Mouse (Mus musculus) midbrain, embryonic 11.5 days (tissue): ENCODE data around the gene Gm20431. TPM values are rescaled to one million over a fixed set of nuclear protein-coding genes. Genes with fewer than 3 reads are reported as not detected.

Experiments used
- ATAC-seq: fragments of 200-750 bp; cut with Nextera tagmentation; 2 replicates; pipeline ENCODE4 v1.8.0; 2017; ENCODE audit warnings: moderate TSS enrichment, moderate library complexity; ENCODE audit not compliant: low FRiP score
- DNase-seq: peaks from one replicate; pipeline ENCODE4 v3.0.0; 2015; ENCODE audit warnings: low spot score; ENCODE audit errors: missing footprints
- H3K27ac ChIP-seq: fragments of 300-500 bp; sonication (generic); 2 replicates; pipeline ENCODE4 v1.5.1; 2014; ENCODE audit warnings: low read depth, low read length
- H3K27me3 ChIP-seq: fragments of 300-500 bp; sonication (generic); 2 replicates; pipeline ENCODE4 v1.6.1; 2014; ENCODE audit warnings: mild to moderate bottlenecking, low read length, moderate library complexity, mixed read lengths; ENCODE audit not compliant: control insufficient read depth, insufficient read depth
- H3K36me3 ChIP-seq: fragments of 300-500 bp; sonication (generic); 2 replicates; pipeline ENCODE4 v1.6.1; 2014; ENCODE audit warnings: mild to moderate bottlenecking, low read length, moderate library complexity, mixed read lengths; ENCODE audit not compliant: control insufficient read depth, insufficient read depth
- H3K4me1 ChIP-seq: fragments of 300-500 bp; sonication (generic); 2 replicates; pipeline ENCODE4 v1.6.1; 2014; ENCODE audit warnings: low read length; ENCODE audit not compliant: control insufficient read depth, insufficient read depth
- H3K4me2 ChIP-seq: fragments of 300-500 bp; sonication (generic); 2 replicates; pipeline ENCODE4 v1.6.1; 2014; ENCODE audit warnings: mild to moderate bottlenecking, moderate library complexity
- H3K4me3 ChIP-seq: fragments of 300-500 bp; sonication (generic); 2 replicates; pipeline ENCODE4 v1.5.1; 2014; ENCODE audit warnings: low read depth, low read length
- H3K9ac ChIP-seq: fragments of 300-500 bp; sonication (generic); 2 replicates; pipeline ENCODE4 v1.6.1; 2014; ENCODE audit warnings: low read length
- H3K9me3 ChIP-seq: fragments of 300-500 bp; sonication (generic); 2 replicates; pipeline ENCODE4 v1.6.1; 2016; ENCODE audit warnings: low read length; ENCODE audit not compliant: control insufficient read depth
- WGBS: fragments of 180-500 bp; shearing (Covaris S2); extraction: QIAGEN DNeasy Blood & Tissue Kit; methylation state at CpG from one replicate; pipeline ENCODE4 v1.1.7; 2014; 5-methylcytosine and 5-hydroxymethylcytosine counted together
- polyA plus RNA-seq: library from polyadenylated mRNA; unstranded; fragments of >200 nt; fragmentation: Nextera tagmentation; extraction: Ambion mirVana; gene quantifications from 2 replicates; pipeline ENCODE4 v1.2.1, GENCODE M21; 2014

The Gm20431 gene
- polyA plus RNA-seq, 1 experiment from 2014 or later: 5.9 TPM

DNA sequence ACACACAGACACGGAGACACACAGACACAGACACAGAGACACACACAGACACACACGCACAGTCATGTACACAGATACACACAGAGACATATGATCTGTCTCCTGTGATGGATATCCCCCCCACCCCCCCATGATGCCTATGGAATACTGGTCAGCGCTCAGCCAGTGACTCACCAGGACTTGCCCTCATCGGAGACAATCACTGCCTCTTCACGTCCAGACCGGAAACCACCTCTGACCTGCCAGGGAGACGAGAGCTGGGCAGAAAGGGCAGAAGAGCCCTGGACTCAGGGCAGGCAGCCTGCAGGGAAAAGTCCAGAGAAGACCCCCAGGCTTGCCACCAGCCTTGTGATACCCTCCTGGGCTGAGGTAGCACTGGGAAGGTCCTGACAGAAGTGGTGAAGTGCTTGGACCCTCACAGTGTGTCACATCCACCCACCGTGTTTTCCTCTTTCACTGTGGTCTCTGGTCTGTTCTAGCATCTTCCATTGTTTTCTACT lies 85.1 kb downstream of the Gm20431 start:
- WGBS: 87% methylated on average over 8 of the region's 8 CpGs
- H3K4me3 ChIP-seq: no peak overlapping the region
- ATAC-seq: no peak

DNA sequence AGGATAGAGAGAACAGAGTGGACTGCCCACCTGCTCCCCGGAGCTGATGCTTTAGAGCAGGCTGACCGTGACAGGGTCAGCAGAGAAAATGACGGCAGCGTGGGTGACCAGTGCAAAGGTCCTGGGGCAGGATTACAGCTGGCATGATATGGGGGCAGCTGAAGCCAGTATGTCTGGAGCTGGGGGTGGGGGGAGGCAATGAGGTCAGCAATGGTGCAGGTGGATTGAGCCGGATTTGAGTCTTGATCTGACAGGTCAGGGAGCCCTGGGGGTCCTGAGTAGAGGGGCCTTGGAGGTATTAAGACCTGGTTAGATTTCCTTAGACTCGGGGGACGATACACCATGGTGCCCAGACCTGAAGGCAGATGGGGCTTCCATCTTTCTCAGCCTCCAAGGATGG lies 85.7 kb downstream of the Gm20431 start:
- Histone ChIP-seq H3K9ac (no peak overlapping the region), H3K9me3 (no peaks in the 10 kb centered on the region), H3K4me2 (no peak overlapping the region), H3K36me3 (no peaks in the 10 kb centered on the region), H3K27ac (no peak overlapping the region), H3K4me1 (no peaks in the 10 kb centered on the region; the same call in 1 of the 2 replicates), H3K27me3 (no peaks in the 10 kb centered on the region), H3K4me3 (no peak overlapping the region)
- ATAC-seq (no peak), DNase-seq (no peak)
- WGBS: 89% methylated on average over 7 of the region's 7 CpGs

More for the DNA sequence above, 85.1 kb downstream of the Gm20431 start:
- no peaks in the 10 kb centered on the region; the same call in 1 of the 2 replicates for H3K4me1 ChIP-seq
- no peaks in the 10 kb centered on the region for H3K27me3 ChIP-seq
- no peak overlapping the region for H3K4me2 ChIP-seq
- H3K9me3 ChIP-seq: no peaks in the 10 kb centered on the region
- DNase-seq: no peak
- no peak overlapping the region for H3K27ac ChIP-seq
- no peaks in the 10 kb centered on the region for H3K36me3 ChIP-seq
- no peak overlapping the region for H3K9ac ChIP-seq

DNA sequence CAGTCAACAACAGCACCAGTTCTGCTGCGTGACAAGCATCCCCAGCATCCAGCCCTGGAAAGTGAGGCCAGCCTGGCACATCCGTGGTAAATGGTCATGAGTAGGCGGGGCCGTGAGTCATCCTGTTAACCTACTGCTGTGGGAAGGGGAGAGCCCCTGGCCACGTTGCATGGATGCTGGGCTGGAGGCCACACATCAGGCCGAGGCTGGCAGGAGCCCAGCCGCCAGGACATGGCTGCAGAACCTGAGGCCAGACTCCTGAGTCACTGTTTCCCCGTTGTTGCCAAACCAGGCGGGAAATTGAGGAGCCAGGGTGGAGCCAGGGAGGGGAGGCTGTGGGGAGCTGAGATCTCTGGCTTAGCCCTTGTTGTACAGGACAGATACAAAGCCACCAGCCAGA lies 86.5 kb downstream of the Gm20431 start:
- H3K4me3 ChIP-seq: no peak overlapping the region
- no peak overlapping the region for H3K27ac ChIP-seq
- no peaks in the 10 kb centered on the region for H3K9me3 ChIP-seq
- ATAC-seq (no peak), DNase-seq (no peak)
- H3K36me3 ChIP-seq: no peaks in the 10 kb centered on the region
- H3K4me1 ChIP-seq: no peaks in the 10 kb centered on the region; the same call in 1 of the 2 replicates
- WGBS: 68% methylated on average over 9 of the region's 9 CpGs
- H3K9ac ChIP-seq: no peak overlapping the region
- H3K27me3 ChIP-seq: no peaks in the 10 kb centered on the region
- no peak overlapping the region for H3K4me2 ChIP-seq

DNA sequence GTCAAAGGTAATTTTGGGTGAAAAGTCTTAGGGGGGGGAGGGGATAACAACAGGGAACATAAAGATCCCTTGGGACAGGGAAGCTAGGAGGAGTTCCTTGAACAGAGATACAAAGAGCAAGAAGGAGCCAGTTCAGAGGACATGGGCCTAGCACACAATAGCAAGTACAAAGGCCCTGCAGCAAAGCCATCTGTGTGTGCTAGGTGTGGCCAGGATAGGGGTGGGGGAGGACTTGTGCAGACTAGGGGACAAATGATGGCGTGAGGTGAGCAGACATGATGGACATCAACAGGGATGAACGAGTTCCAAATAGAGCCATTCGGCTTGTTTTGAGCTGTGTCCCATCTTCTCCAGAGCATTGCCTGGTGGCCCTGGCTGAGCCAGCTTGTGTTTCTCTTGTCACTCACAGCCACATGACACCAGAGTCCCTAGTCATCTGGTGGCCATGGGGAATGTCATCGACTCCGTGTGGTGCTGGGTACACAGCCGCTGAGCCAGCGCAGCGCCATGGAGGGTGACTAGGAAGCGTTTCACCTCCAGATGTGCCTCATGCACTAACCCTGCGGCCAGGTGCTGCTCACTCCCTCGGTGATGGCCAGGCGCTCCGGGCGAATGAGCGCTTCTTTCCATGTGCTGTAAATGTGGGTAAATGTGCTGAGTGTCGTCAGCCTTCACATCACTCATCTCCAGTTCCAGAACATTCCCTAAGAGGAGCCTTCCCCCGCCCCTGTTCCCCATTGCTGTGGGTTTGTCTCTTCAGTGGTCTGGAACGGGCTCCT lies 89.7 kb downstream of the Gm20431 start:
- no peak for ATAC-seq
- Histone ChIP-seq H3K9ac (no peak overlapping the region), H3K4me1 (no peaks in the 10 kb centered on the region), H3K36me3 (no peaks in the 10 kb centered on the region), H3K27ac (no peak overlapping the region), H3K4me2 (no peak overlapping the region), H3K9me3 (no peaks in the 10 kb centered on the region), H3K27me3 (no peaks in the 10 kb centered on the region), H3K4me3 (no peak overlapping the region)
- 88% methylated on average over 18 of the region's 18 CpGs for WGBS
- no peak for DNase-seq

DNA sequence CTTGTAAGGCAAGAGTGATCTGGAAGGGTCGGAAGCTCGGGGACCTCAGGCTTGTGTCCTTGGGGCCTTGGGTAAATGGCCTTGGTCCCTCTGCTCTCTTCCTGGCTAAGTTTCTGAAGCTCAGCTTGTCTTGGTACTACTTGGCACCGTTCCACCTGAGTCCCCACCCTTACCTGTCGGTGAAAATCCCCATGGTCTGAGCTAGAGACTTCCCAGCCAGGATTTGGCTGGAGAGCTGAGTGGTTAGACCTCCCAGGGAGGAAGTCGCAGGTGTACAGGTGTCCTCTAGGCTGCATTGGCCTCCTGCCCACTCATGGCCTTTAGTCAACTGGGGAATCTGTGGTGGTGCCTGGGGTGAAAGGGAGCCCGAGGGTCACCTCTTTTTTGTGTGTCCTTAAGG lies 90.5 kb downstream of the Gm20431 start:
- Histone ChIP-seq H3K27ac (no peak overlapping the region), H3K36me3 (no peaks in the 10 kb centered on the region), H3K4me1 (no peaks in the 10 kb centered on the region), H3K4me2 (no peak overlapping the region), H3K4me3 (no peak overlapping the region), H3K9ac (no peak overlapping the region), H3K27me3 (no peaks in the 10 kb centered on the region), H3K9me3 (no peaks in the 10 kb centered on the region)
- ATAC-seq: no peak
- WGBS: 88% methylated on average over 6 of the region's 6 CpGs
- DNase-seq: no peak

DNA sequence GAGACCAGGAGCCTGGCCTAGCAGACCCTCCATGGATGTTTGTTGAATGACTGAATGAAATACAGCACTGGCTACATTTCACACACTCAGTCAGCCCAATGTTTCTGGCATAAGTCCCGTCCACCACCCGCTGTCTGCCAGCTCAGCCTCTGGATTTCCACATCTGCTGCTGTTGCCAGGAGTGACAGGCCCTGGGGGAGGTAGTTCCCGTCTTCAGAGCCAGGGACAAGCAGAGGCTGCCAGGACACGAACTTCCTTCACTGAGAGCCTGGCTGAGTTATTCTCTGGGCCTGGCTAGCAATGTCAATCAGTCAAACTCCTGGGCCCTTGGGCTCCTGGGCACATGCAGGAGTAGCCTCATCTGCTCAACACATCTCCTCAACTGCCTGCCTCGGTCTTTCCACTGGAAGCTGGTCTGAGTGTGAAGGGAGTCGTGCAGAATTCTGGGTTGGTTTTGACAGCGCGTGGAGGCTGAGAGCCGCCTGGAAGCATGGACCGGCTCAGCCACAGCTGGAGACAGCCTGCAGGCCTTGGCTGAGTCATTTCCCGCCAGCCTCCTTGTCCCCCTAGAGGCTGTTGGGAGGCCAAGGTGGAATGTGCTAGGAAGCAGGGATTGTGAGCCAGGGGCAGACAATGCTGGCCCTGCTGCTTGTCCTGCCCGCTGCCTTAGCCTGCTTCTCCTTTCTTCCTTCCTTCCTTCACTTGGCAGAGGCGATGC lies 91.2 kb downstream of the Gm20431 start:
- Histone ChIP-seq H3K4me1 (no peaks in the 10 kb centered on the region), H3K9me3 (no peaks in the 10 kb centered on the region), H3K4me3 (no peak overlapping the region), H3K9ac (no peak overlapping the region), H3K4me2 (no peak overlapping the region), H3K36me3 (no peaks in the 10 kb centered on the region), H3K27me3 (no peaks in the 10 kb centered on the region), H3K27ac (no peak overlapping the region)
- no peak for DNase-seq
- no peak for ATAC-seq
- WGBS: 79% methylated on average over 13 of the region's 13 CpGs

DNA sequence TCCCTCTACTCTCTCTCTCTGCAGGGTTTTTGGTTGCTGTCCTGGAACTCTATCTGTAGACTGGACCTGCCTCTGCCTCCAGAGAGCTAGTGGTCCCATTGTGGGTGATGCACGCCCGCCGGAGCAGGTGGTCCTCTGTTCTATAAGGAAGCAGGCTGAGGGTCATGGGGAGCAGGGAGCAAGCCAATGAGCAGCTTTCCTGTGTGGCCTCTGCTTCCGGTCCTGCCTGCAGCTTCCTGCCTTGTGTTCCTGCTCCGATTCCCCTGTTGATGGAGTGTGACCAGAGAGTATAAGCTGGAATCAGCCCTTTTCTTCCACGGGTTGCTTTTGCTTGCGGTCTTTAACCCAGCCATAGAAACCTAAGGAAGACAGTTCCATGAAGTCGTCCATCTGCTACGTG lies 93.2 kb downstream of the Gm20431 start:
- DNase-seq (no peak), ATAC-seq (no peak)
- no peak overlapping the region for H3K27ac ChIP-seq
- no peaks in the 10 kb centered on the region for H3K27me3 ChIP-seq
- H3K9me3 ChIP-seq: no peaks in the 10 kb centered on the region
- H3K9ac ChIP-seq: no peak overlapping the region
- no peak overlapping the region for H3K4me2 ChIP-seq
- H3K4me1 ChIP-seq: no peaks in the 10 kb centered on the region
- no peaks in the 10 kb centered on the region for H3K36me3 ChIP-seq
- WGBS: 78% methylated on average over 9 of the region's 9 CpGs
- no peak overlapping the region for H3K4me3 ChIP-seq

DNA sequence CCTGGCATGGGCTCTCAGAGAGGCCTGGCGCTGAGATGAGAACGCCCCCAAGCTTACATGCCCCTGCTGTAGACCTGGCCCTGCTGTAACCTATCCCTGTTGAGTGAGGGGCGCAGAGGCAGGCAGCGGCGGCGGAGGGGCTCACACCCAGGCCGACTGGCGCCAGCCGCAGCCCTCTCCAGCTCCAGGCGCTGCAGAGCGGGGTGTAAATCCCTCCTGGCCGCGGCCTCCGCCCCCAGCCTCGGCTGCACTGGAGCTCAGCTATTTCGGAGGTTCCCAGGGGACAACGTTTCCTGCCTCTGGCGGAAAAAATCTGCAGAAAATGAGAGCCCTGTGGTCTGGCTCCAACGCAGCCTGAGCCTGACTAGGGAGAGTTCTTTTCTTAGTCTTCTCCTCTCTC lies 95.6 kb downstream of the Gm20431 start:
- Histone ChIP-seq H3K4me3 (no peak overlapping the region), H3K27ac (no peak overlapping the region), H3K27me3 (no peaks in the 10 kb centered on the region), H3K36me3 (no peaks in the 10 kb centered on the region), H3K9ac (peak overlapping the region; percentile 36), H3K4me1 (no peaks in the 10 kb centered on the region), H3K4me2 (no peak overlapping the region), H3K9me3 (no peaks in the 10 kb centered on the region)
- DNase-seq: no peak
- WGBS: 15% methylated on average over 19 of the region's 19 CpGs
- ATAC-seq: peak; percentile 44; the same call in 1 of the 2 replicates

DNA sequence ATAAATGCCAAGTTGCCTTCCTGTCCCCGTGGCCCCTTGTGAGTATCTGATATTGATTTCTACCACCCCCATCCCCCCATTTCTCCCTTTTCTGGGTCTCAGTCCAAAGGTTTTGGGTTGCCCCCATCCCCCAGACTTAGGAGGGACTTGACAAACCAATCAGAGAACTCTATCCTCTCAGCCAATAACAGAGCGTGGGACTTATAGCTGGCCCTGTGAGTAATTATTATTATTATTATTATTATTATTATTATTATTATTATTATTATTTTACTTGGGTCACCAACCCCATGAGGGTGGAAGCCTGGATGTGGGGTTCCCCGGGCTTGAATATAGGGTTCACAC lies 96.0 kb downstream of the Gm20431 start:
- H3K4me2 ChIP-seq: no peak overlapping the region

More for the DNA sequence above, 96.0 kb downstream of the Gm20431 start:
- 67% methylated on average over 3 of the region's 3 CpGs for WGBS
- no peak for DNase-seq
- no peak overlapping the region for H3K4me3 ChIP-seq
- ATAC-seq: no peak
- no peaks in the 10 kb centered on the region for H3K9me3 ChIP-seq
- no peak overlapping the region for H3K27ac ChIP-seq
- H3K27me3 ChIP-seq: no peaks in the 10 kb centered on the region
- H3K36me3 ChIP-seq: no peaks in the 10 kb centered on the region
- no peaks in the 10 kb centered on the region for H3K4me1 ChIP-seq
- H3K9ac ChIP-seq: no peak overlapping the region
